Mouse (Mus musculus) limb, embryonic 10.5 days (tissue): ENCODE results near the gene Nck2. TPM values are rescaled to one million over a fixed set of nuclear protein-coding genes. Genes with fewer than 3 reads are reported as not detected.
A peak's percentile ranks its signal among the peaks of the same experiment; 100 is the strongest.

Experiments used
- DNase-seq: peaks from one replicate; pipeline ENCODE4 v3.0.0-alpha.2; 2017; ENCODE audit warnings: low spot score
- H3K27ac ChIP-seq: fragments of 300-500 bp; sonication (generic); 2 replicates; pipeline ENCODE4 v1.5.1; 2016; ENCODE audit warnings: mild to moderate bottlenecking
- H3K27me3 ChIP-seq: fragments of 300-500 bp; sonication (generic); 2 replicates; pipeline ENCODE4 v1.6.1; 2016; ENCODE audit warnings: low read depth, mild to moderate bottlenecking; ENCODE audit not compliant: poor library complexity, severe bottlenecking
- H3K36me3 ChIP-seq: fragments of 300-500 bp; sonication (generic); 2 replicates; pipeline ENCODE4 v1.6.1; 2016; ENCODE audit warnings: mild to moderate bottlenecking, moderate library complexity
- H3K4me1 ChIP-seq: fragments of 300-500 bp; sonication (generic); 2 replicates; pipeline ENCODE4 v1.6.1; 2016
- H3K4me3 ChIP-seq: fragments of 300-500 bp; sonication (generic); 2 replicates; pipeline ENCODE4 v1.5.1; 2016; ENCODE audit warnings: mild to moderate bottlenecking, moderate library complexity
- H3K9me3 ChIP-seq: fragments of 300-500 bp; sonication (generic); replicated peaks from 2 replicates; pipeline ENCODE4 v1.6.1; 2016; ENCODE audit warnings: mild to moderate bottlenecking
- WGBS: fragments of 180-500 bp; shearing (Covaris S2); methylation state at CpG from one replicate; pipeline ENCODE4 v1.1.7; 2016; 5-methylcytosine and 5-hydroxymethylcytosine counted together
- polyA plus RNA-seq: library from polyadenylated mRNA; unstranded; fragments of >200 nt; fragmentation: Nextera tagmentation; extraction: Ambion mirVana; gene quantifications from 2 replicates; pipeline ENCODE4 v1.2.1, GENCODE M21; 2016

The Nck2 gene
- polyA plus RNA-seq, 1 experiment from 2014 or later: 51.5 TPM

- Histone ChIP-seq H3K27me3 (no peaks in the 10 kb centered on the region), H3K36me3 (no peaks in the 10 kb centered on the region), H3K9me3 (no peaks in the 10 kb centered on the region), H3K4me1 (peaks cover 19% of the 10 kb centered on the region), H3K4me3 (no peak overlapping the region), H3K27ac (no peak overlapping the region)
- no peak for DNase-seq
These were observed 153.4 kb downstream of the Nck2 start for GRCm38 (mm10) chr1:43597731-43598130.

- Histone ChIP-seq H3K4me3 (no peak overlapping the region), H3K36me3 (no peaks in the 10 kb centered on the region), H3K4me1 (peaks cover 18% of the 10 kb centered on the region), H3K9me3 (no peaks in the 10 kb centered on the region), H3K27ac (no peak overlapping the region), H3K27me3 (no peaks in the 10 kb centered on the region)
- no peak for DNase-seq
These were observed 155.1 kb downstream of the Nck2 start for GRCm38 (mm10) chr1:43599483-43599882.

GRCm38 (mm10) chr1:43601054-43601453 is 156.7 kb downstream of the Nck2 start:
- no peaks in the 10 kb centered on the region for H3K27me3 ChIP-seq
- H3K36me3 ChIP-seq: no peaks in the 10 kb centered on the region
- H3K4me1 ChIP-seq: peaks cover 3% of the 10 kb centered on the region; the same call in 1 of the 2 replicates
- no peak for DNase-seq
- no peaks in the 10 kb centered on the region for H3K9me3 ChIP-seq
- no peak overlapping the region for H3K4me3 ChIP-seq
- H3K27ac ChIP-seq: peak overlapping the region; percentile 30; the same call in 1 of the 2 replicates
- 44% methylated on average over 8 of the region's 8 CpGs for WGBS

- Histone ChIP-seq H3K27ac (no peak overlapping the region), H3K9me3 (no peaks in the 10 kb centered on the region), H3K4me3 (no peak overlapping the region), H3K36me3 (no peaks in the 10 kb centered on the region), H3K27me3 (no peaks in the 10 kb centered on the region), H3K4me1 (no peaks in the 10 kb centered on the region)
- 85% methylated on average over 4 of the region's 4 CpGs for WGBS
- DNase-seq: no peak
These were observed 171.6 kb downstream of the Nck2 start for GRCm38 (mm10) chr1:43615948-43616347.

Other genes with a start within 250 kb of the Nck2 start
- gene Fhl2, start 247.6 kb upstream of the Nck2 start, polyA plus RNA-seq: 4.8 and 9.1 TPM in 2 replicates